Mouse (Mus musculus): ENCODE results near the gene Ttbk2. TPM values are rescaled to one million over a fixed set of nuclear protein-coding genes. Genes with fewer than 3 reads are reported as not detected.
A peak's percentile ranks its signal among the peaks of the same experiment; 100 is the strongest.

Ttbk2 gene
- polyA plus RNA-seq, 1 experiment = 3.9 TPM

DNA sequence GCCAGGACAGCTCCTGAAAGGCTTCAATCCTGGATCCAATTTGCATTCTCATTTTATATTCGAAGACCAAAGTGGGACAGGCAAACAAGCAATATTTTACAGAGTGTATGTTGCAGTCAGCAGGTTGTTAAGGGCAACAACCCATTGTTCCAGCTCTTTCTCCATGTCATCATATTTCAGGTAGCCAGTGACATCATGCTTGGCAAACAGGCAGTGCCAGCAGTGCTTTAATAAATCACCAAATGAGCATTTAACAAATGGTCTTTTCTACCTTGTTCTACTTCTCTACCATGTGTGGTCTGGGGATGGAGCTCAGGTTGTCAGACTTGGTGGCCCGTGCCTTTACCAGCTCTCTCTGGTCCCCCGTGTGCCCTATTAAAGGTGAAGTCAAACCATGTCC lies 7.7 kb upstream of the Ttbk2 start:
- H3K4me3 ChIP-seq (replicated peaks; ENCODE audit: extremely low read depth, low read depth, low read length) = no peak overlapping the region
- H3K4me1 ChIP-seq (ENCODE audit: control insufficient read depth, insufficient read depth, low read length) = no peaks in the 10 kb centered on the region
- TF ChIP-seq CTCF (IDR thresholded peaks at IDR 0.05; ENCODE audit: insufficient read depth, low read length) = no peak
- no peak for TF ChIP-seq POLR2A (IDR thresholded peaks at IDR 0.05; ENCODE audit: borderline replicate concordance, extremely low read depth, low read depth, low read length)
- no peak for DNase-seq
- WGBS = 87% methylated on average over 3 of the region's 3 CpGs

DNA sequence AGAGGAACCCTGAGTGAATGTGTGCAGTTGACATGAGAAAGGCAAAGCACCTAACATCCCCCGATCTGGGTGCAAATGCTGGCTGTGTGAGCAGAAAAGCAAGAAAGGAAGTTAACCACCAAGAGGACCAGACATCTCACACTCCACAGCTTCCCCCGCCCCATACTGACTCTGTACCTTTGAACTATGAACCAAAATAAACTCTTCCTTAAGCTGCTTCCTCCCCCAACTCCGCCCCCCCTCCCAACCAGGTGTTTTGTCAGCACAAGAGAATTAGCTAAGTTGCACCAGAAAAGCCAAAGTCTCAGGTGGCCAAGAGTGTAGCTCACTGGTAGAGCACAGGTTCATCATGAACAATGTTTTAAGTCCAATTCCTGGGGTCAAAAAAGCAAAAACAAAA lies 2.7 kb upstream of the Ttbk2 start:
- DNase-seq = no peak
- TF ChIP-seq CTCF (IDR thresholded peaks at IDR 0.05; ENCODE audit: insufficient read depth, low read length) = no peak
- TF ChIP-seq POLR2A (IDR thresholded peaks at IDR 0.05; ENCODE audit: borderline replicate concordance, extremely low read depth, low read depth, low read length) = no peak
- Histone ChIP-seq H3K4me3 (replicated peaks; ENCODE audit: extremely low read depth, low read depth, low read length) (no peak overlapping the region), H3K4me1 (ENCODE audit: control insufficient read depth, insufficient read depth, low read length) (peaks cover 6% of the 10 kb centered on the region)
- 71% methylated on average over 3 of the region's 3 CpGs for WGBS

DNA sequence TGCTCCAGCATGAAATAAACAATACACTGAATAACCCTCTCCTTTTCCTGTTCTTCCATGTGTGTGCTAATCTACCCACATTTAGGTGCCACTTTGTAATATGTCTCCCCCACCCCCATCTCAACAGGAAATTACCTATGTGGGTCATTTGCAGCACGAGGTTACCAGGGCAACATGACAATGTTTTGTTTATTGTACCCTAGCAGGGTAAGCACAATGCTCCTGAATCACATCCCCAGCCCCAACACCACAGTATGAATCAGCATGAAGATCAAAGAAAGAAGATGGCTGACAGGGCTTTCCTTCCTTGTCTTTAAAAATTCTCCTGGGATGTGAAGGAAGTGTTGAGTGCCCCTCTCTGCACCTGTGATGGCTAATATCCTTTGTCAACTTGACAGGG lies 2.2 kb upstream of the Ttbk2 start:
- no peak overlapping the region for H3K4me3 ChIP-seq (replicated peaks; ENCODE audit: extremely low read depth, low read depth, low read length)
- peaks cover 6% of the 10 kb centered on the region for H3K4me1 ChIP-seq (ENCODE audit: control insufficient read depth, insufficient read depth, low read length)
- 9% methylated on average over 1 of the region's 1 CpGs for WGBS
- TF ChIP-seq CTCF (IDR thresholded peaks at IDR 0.05; ENCODE audit: insufficient read depth, low read length) = no peak
- no peak for TF ChIP-seq POLR2A (IDR thresholded peaks at IDR 0.05; ENCODE audit: borderline replicate concordance, extremely low read depth, low read depth, low read length)
- no peak for DNase-seq

DNA sequence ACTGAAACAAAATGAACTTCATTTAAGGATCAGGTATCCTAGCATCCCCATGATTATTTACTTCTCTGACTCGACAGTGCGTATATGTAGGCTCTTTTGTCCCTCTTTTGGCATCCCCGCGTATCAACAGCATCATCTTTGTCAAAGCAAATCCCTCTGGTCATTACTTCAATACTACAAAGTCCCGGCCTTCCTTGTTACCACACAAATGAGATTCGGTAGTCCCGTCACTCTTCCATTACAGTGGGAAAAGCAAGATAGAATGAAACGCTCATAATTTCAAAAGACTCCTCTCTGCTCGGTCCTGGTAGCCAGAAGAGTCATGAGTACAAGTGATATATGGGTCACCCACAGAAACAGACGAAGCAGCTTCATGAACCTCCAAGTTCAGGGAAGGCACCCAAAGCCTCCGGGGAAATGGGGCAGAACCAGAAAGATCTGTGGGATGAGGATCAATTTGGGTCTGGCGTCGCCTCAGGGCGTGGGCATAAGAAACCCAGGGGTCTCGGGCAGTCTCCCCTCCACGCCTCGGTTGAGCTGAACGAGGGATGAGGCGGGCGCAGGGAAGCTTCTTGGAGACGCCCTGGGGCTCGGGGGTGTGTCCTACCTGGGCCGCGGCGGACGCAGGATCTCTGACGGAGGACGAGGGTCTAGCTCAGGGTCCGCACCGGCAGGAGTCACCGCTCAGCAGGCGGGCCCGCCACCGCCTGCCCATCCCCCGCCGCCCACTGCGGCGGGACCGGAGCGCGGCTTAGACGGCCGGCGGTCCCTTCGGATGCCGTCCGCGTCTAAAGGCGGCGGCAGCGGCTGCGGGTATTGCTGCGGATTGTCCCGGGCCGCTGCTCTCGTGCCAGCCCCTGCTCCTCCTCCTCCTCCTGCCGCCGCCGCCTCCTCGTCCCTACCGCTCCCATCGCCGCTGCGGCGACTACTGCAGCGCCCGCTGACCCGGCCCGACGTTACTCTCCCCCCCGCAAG lies 668 bp downstream of the Ttbk2 start, which contains the start of gene Cdan1:
Cdan1 (minus strand) TSS at position 680 of the 975 bp plus-strand sequence.
- peak; percentile 59 for DNase-seq
- under 1% methylated on average over 67 of the region's 71 CpGs for WGBS
- TF ChIP-seq CTCF (IDR thresholded peaks at IDR 0.05; ENCODE audit: insufficient read depth, low read length) (no peak), POLR2A (IDR thresholded peaks at IDR 0.05; ENCODE audit: borderline replicate concordance, extremely low read depth, low read depth, low read length) (0 out of 2 replicates have a peak, but pooled peaks have one; percentile 26)
- Histone ChIP-seq H3K4me1 (ENCODE audit: control insufficient read depth, insufficient read depth, low read length) (peaks cover 6% of the 10 kb centered on the region), H3K4me3 (replicated peaks; ENCODE audit: extremely low read depth, low read depth, low read length) (peak within 1 kb of the TSS; percentile 64)

DNA sequence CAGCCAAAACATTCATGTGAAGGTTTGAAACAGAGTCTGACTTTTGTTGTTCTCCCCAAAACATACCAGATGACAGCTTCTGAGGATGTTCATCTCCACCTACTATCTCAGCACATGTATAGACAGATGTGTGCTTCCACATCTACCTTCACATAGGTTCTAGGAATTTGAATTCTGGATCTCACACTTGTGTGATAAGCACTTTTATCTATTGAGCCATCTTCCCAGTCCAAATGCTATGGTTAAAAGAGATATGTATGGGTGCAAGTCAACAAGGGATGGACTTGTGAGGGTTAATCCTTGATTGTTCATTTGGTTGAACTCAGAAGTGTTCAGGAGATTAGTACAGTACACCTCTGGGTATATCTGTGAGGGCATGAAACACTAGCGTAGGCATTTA lies 5.1 kb downstream of the Ttbk2 start:
- WGBS = 96% methylated on average over 1 of the region's 1 CpGs
- DNase-seq = no peak
- Histone ChIP-seq H3K4me1 (ENCODE audit: control insufficient read depth, insufficient read depth, low read length) (peaks cover 4% of the 10 kb centered on the region), H3K4me3 (replicated peaks; ENCODE audit: extremely low read depth, low read depth, low read length) (no peak overlapping the region)
- TF ChIP-seq POLR2A (IDR thresholded peaks at IDR 0.05; ENCODE audit: borderline replicate concordance, extremely low read depth, low read depth, low read length) = no peak

DNA sequence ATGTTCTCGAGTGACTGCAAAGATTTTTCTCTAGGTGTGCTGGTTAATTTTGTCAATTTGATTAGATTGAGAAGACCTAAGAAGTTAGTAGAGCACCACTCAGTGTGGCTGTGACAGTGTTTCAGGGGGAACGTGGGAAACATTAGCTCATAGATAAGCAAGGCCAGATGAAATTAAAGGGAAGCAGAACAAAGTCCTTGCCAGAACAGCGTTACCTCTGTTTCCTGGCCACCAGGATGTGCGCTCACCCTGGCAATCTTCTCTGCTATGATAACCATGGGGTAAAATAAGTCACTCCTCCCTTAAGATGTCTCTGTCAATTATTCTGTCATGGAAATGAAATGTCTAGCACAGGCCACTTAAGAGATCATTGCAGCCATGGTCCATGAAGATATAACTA lies 6.4 kb downstream of the Ttbk2 start:
- no peak for TF ChIP-seq CTCF (IDR thresholded peaks at IDR 0.05; ENCODE audit: insufficient read depth, low read length)
- TF ChIP-seq POLR2A (IDR thresholded peaks at IDR 0.05; ENCODE audit: borderline replicate concordance, extremely low read depth, low read depth, low read length) = no peak

DNA sequence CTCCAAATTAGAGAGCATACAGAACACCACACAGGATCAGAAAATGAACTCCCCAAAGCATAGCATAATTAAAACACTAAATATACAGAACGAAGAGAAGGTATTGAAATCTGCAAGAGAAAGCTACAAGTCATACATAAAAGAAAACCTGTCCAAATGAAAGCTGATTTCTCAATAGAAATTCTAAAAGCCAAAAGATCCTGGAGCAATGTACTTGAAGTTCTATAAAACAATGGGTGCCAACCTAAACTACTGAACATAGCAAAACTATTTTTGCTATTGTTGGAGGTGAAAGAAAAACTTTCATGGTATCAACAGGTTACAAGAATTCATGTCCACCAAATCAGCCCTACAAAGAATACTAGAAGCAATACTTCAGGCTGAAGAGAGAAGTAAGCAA lies 9.2 kb downstream of the Ttbk2 start:
- no peak overlapping the region for H3K4me3 ChIP-seq (replicated peaks; ENCODE audit: extremely low read depth, low read depth, low read length)
- H3K4me1 ChIP-seq (ENCODE audit: control insufficient read depth, insufficient read depth, low read length) = no peaks in the 10 kb centered on the region
- DNase-seq = no peak
- WGBS = 82% methylated on average over 1 of the region's 1 CpGs
- TF ChIP-seq POLR2A (IDR thresholded peaks at IDR 0.05; ENCODE audit: borderline replicate concordance, extremely low read depth, low read depth, low read length) (no peak), CTCF (IDR thresholded peaks at IDR 0.05; ENCODE audit: insufficient read depth, low read length) (no peak)

More for the DNA sequence above, 6.4 kb downstream of the Ttbk2 start:
- DNase-seq = no peak
- 49% methylated on average over 4 of the region's 4 CpGs for WGBS
- Histone ChIP-seq H3K4me1 (ENCODE audit: control insufficient read depth, insufficient read depth, low read length) (no peaks in the 10 kb centered on the region; the same call in 1 of the 2 replicates), H3K4me3 (replicated peaks; ENCODE audit: extremely low read depth, low read depth, low read length) (no peak overlapping the region)

DNA sequence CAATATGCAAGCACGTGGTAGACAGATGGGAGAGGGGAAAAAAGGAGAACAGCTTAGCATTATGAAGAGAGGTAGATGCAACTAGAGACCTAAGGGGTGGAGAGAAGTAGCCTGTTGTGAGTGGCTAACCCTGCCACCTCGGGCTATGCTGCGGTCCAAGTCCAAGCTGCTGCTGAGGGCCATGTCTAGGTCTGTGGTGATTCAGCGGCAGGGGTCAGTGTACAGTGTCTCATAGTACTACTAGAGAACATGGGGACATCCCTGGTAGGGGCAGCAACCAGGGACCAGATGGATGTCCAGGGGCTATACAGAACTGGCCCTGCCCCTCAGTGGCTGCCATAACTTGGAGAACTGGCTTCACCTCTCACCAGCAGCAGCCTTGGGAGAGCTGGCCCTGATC lies 15.2 kb downstream of the Ttbk2 start:
- TF ChIP-seq CTCF (IDR thresholded peaks at IDR 0.05; ENCODE audit: insufficient read depth, low read length) = no peak
- no peak for TF ChIP-seq POLR2A (IDR thresholded peaks at IDR 0.05; ENCODE audit: borderline replicate concordance, extremely low read depth, low read depth, low read length)
- 90% methylated on average over 4 of the region's 4 CpGs for WGBS
- no peak for DNase-seq
- Histone ChIP-seq H3K4me3 (replicated peaks; ENCODE audit: extremely low read depth, low read depth, low read length) (no peak overlapping the region), H3K4me1 (ENCODE audit: control insufficient read depth, insufficient read depth, low read length) (no peaks in the 10 kb centered on the region)

DNA sequence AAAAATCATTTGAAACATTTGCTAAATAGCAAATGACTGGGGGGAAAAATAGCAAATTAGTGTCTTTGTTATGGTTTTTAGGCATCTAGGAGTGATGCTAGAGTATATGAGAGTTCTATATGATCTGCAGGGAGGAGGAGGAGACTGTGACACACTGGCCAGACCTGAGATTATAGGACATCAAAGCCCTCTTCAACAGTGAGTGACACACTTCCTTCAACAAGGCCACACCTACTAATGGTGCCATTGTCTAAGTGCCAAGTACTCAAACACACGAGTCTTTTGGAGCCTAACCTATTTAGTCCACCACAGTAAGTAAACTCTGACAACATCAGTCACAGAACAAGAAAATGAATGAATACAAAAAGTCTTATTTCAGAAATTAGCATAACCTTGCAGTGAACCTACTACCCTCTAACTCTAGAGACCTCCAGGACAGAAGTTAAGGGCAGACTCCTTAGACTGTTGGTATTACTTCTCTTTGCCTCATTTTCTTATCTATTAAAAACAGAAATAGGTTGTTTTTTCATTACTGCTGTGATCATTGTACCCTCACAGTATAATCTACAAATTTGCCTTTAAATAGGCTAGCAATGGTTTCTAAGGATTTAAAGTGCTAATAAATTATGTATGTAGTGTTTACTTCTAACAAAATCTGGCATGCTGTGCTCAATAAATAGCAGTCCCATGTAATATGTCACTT lies 23.3 kb downstream of the Ttbk2 start:
- WGBS = 25% methylated on average over 1 of the region's 1 CpGs
- H3K4me1 ChIP-seq (ENCODE audit: control insufficient read depth, insufficient read depth, low read length) = peaks cover 2% of the 10 kb centered on the region; the same call in 1 of the 2 replicates
- no peak overlapping the region for H3K4me3 ChIP-seq (replicated peaks; ENCODE audit: extremely low read depth, low read depth, low read length)
- TF ChIP-seq CTCF (IDR thresholded peaks at IDR 0.05; ENCODE audit: insufficient read depth, low read length) = no peak
- TF ChIP-seq POLR2A (IDR thresholded peaks at IDR 0.05; ENCODE audit: borderline replicate concordance, extremely low read depth, low read depth, low read length) = no peak
- no peak for DNase-seq

Data from lung, adult 2 months (tissue).